Mouse (Mus musculus): Measurements from ENCODE around the gene Rab38. TPM values are rescaled to one million over a fixed set of nuclear protein-coding genes. Genes with fewer than 3 reads are reported as not detected.

Gene Rab38
- polyA plus RNA-seq, 1 experiment: 0.46 TPM

DNA sequence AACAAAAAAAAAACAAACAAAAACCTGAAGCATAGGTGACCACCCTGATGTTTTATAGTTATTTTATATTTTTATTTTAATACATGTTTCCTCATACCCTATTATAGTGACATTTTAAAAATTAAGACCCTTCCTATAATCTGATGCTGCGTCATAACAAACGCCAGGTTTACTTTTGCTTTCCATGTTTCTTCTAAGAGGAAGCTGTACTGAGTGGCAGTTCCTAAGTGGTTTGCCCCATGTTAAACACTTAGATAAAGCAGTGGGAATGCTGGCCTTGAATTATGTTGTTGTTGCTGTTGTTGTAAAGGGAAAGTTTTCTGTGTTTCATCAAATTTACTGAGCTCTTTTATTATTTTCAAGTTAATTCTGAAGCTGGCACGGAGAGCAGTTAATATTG, 27.8 kb downstream of the Rab38 start:
- H3K4me1 ChIP-seq (ENCODE audit: control insufficient read depth, insufficient read depth, insufficient read length, low read length): no peaks in the 10 kb centered on the region
- no peaks in the 10 kb centered on the region for H3K36me3 ChIP-seq (ENCODE audit: control insufficient read depth, insufficient read depth, low read length)
- TF ChIP-seq CTCF (IDR thresholded peaks at IDR 0.05; ENCODE audit: extremely low read depth, insufficient read length, insufficient replicate concordance, low read depth, low read length): no peak
- TF ChIP-seq POLR2A (IDR thresholded peaks at IDR 0.05; ENCODE audit: low read depth, low read length): no peak
- 77% methylated on average over 3 of the region's 3 CpGs for WGBS
- no peaks in the 10 kb centered on the region for H3K27me3 ChIP-seq (ENCODE audit: control insufficient read depth, insufficient read depth, low read length)
- no peak overlapping the region for H3K4me3 ChIP-seq (ENCODE audit: low read depth, low read length)
- H3K27ac ChIP-seq (ENCODE audit: insufficient read depth, low read depth, low read length): no peak overlapping the region

DNA sequence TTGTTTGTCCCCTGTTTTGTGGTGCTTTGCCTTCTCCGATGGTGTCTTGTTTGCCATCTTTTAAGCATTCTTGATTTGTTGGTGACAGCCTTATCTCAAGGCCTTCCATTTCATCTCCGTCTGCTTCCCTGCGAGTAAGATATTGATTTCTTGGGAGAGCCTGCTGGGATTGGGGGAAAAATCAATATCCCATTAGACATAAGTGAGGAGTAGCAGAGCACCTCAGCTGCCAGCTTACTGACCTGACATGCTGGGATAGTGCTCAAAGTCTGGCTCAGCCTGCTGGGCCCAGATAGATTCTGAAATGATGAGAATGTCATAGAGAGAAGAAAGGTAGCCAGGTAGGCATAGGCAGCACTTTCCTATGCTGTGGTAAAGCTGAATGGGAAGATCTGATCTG, 37.7 kb downstream of the Rab38 start:
- H3K4me3 ChIP-seq (ENCODE audit: low read depth, low read length): no peak overlapping the region
- no peaks in the 10 kb centered on the region for H3K4me1 ChIP-seq (ENCODE audit: control insufficient read depth, insufficient read depth, insufficient read length, low read length)
- no peak for TF ChIP-seq CTCF (IDR thresholded peaks at IDR 0.05; ENCODE audit: extremely low read depth, insufficient read length, insufficient replicate concordance, low read depth, low read length)
- TF ChIP-seq POLR2A (IDR thresholded peaks at IDR 0.05; ENCODE audit: low read depth, low read length): no peak
- H3K27me3 ChIP-seq (ENCODE audit: control insufficient read depth, insufficient read depth, low read length): no peaks in the 10 kb centered on the region
- 32% methylated on average over 3 of the region's 3 CpGs for WGBS
- H3K36me3 ChIP-seq (ENCODE audit: control insufficient read depth, insufficient read depth, low read length): no peaks in the 10 kb centered on the region
- H3K27ac ChIP-seq (ENCODE audit: insufficient read depth, low read depth, low read length): no peak overlapping the region

DNA sequence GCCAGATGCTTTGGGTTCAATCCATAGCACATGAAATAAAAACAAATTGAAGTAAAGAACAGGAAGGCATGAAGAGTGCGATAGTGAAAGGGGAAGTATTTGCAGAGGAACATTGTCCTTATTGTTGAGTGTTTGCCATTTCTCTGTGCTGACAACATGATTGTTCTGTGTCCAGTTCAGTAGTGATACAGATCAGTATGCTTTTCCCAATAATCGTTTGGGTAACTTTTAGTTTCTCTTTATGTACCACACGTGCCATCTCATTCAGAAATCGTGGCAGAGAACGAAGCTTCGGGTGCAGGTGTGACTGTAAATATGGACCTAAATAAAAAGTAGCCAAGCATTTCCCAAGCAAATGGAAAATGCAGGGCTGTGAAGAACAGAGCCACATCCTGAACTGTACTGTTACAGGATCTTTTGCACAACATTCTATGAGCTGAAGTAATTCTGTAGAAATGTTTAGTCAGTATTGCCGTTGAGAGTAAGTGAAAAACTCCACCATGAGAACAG, 52.1 kb downstream of the Rab38 start:
- H3K36me3 ChIP-seq (ENCODE audit: control insufficient read depth, insufficient read depth, low read length): no peaks in the 10 kb centered on the region
- H3K27me3 ChIP-seq (ENCODE audit: control insufficient read depth, insufficient read depth, low read length): no peaks in the 10 kb centered on the region
- WGBS: 64% methylated on average over 7 of the region's 7 CpGs
- H3K4me1 ChIP-seq (ENCODE audit: control insufficient read depth, insufficient read depth, insufficient read length, low read length): no peaks in the 10 kb centered on the region
- no peak for TF ChIP-seq POLR2A (IDR thresholded peaks at IDR 0.05; ENCODE audit: low read depth, low read length)
- no peak for TF ChIP-seq CTCF (IDR thresholded peaks at IDR 0.05; ENCODE audit: extremely low read depth, insufficient read length, insufficient replicate concordance, low read depth, low read length)
- no peak overlapping the region for H3K4me3 ChIP-seq (ENCODE audit: low read depth, low read length)
- H3K27ac ChIP-seq (ENCODE audit: insufficient read depth, low read depth, low read length): no peak overlapping the region

DNA sequence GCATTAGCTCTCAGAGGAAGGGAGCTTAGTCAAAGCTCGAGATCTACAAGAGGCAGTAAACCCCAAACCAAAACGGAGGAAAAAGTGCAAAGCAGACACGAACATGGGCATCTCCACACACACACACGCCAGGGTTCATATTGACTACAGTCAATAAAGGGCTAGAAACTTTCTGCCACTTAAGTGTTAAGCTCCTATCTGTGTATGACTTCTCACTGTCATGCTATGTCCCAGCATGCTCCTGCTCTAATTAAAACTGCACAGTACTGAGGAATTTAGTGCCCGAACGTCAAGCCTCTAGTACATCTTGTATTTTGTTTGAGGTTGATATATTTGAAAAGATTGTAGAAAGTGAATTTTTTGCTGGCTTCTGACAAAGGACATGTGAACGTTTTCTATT, 52.6 kb downstream of the Rab38 start:
- TF ChIP-seq POLR2A (IDR thresholded peaks at IDR 0.05; ENCODE audit: low read depth, low read length) (no peak), CTCF (IDR thresholded peaks at IDR 0.05; ENCODE audit: extremely low read depth, insufficient read length, insufficient replicate concordance, low read depth, low read length) (no peak)
- no peaks in the 10 kb centered on the region for H3K36me3 ChIP-seq (ENCODE audit: control insufficient read depth, insufficient read depth, low read length)
- H3K27ac ChIP-seq (ENCODE audit: insufficient read depth, low read depth, low read length): no peak overlapping the region
- H3K27me3 ChIP-seq (ENCODE audit: control insufficient read depth, insufficient read depth, low read length): no peaks in the 10 kb centered on the region
- H3K4me3 ChIP-seq (ENCODE audit: low read depth, low read length): no peak overlapping the region
- WGBS: 57% methylated on average over 7 of the region's 7 CpGs
- H3K4me1 ChIP-seq (ENCODE audit: control insufficient read depth, insufficient read depth, insufficient read length, low read length): no peaks in the 10 kb centered on the region

DNA sequence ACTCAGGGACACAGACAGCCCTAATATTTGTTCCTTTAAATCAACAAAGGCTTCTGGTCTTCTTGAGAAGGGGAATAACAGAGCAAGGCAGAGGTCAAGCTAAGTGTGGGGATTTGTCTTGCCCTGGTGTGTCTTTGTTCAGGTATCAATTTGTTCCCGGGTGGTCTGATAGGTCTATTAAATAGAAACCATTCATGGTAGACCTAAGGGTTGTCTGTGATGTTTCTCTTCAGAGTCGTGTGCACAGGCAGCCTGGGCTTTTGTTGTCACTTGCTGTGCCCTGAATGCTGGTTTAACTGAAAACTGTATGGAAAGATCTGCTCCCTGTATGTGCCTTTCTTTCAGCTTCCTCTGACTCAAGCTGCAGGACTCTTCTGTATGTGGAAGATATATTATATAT, 60.9 kb downstream of the Rab38 start:
- H3K27ac ChIP-seq (ENCODE audit: insufficient read depth, low read depth, low read length): no peak overlapping the region
- H3K27me3 ChIP-seq (ENCODE audit: control insufficient read depth, insufficient read depth, low read length): no peaks in the 10 kb centered on the region
- no peaks in the 10 kb centered on the region for H3K36me3 ChIP-seq (ENCODE audit: control insufficient read depth, insufficient read depth, low read length)
- no peak overlapping the region for H3K4me3 ChIP-seq (ENCODE audit: low read depth, low read length)
- no peaks in the 10 kb centered on the region for H3K4me1 ChIP-seq (ENCODE audit: control insufficient read depth, insufficient read depth, insufficient read length, low read length)
- no peak for TF ChIP-seq CTCF (IDR thresholded peaks at IDR 0.05; ENCODE audit: extremely low read depth, insufficient read length, insufficient replicate concordance, low read depth, low read length)
- TF ChIP-seq POLR2A (IDR thresholded peaks at IDR 0.05; ENCODE audit: low read depth, low read length): no peak
- 16% methylated on average over 2 of the region's 2 CpGs for whole genome bisulfite sequencing

DNA sequence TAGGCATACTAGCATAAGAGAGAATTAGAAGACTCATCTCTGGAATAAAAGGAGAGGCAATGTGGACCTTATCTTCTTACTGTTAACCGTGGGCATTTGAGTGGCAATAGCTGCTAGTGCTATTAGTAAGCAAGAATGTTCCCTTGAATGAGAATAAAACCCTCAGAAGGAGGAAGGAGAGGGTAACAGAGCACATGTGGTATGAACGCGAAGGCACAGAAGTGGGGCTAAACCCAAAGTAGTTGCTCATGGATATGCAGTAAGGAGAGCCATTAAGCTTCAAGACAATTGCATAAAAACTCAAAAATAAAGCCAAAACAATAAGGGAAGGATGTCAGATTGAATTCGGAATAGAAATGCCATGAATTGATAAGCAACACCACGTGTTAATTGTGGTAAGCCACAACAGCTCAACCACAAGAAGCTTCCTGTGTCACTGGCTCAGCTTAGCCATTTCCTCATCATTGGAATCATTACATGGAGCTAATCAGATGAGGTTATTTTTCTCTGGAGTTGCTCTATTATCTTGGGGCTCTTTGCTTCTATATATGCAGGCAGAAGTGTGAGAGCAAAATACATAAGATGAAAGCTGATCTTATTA, 72.2 kb downstream of the Rab38 start:
- Histone ChIP-seq H3K27ac (ENCODE audit: insufficient read depth, low read depth, low read length) (no peak overlapping the region), H3K4me3 (ENCODE audit: low read depth, low read length) (no peak overlapping the region), H3K36me3 (ENCODE audit: control insufficient read depth, insufficient read depth, low read length) (no peaks in the 10 kb centered on the region), H3K4me1 (ENCODE audit: control insufficient read depth, insufficient read depth, insufficient read length, low read length) (no peaks in the 10 kb centered on the region), H3K27me3 (ENCODE audit: control insufficient read depth, insufficient read depth, low read length) (no peaks in the 10 kb centered on the region)
- WGBS: 71% methylated on average over 5 of the region's 5 CpGs
- TF ChIP-seq POLR2A (IDR thresholded peaks at IDR 0.05; ENCODE audit: low read depth, low read length): no peak
- TF ChIP-seq CTCF (IDR thresholded peaks at IDR 0.05; ENCODE audit: extremely low read depth, insufficient read length, insufficient replicate concordance, low read depth, low read length): no peak

DNA sequence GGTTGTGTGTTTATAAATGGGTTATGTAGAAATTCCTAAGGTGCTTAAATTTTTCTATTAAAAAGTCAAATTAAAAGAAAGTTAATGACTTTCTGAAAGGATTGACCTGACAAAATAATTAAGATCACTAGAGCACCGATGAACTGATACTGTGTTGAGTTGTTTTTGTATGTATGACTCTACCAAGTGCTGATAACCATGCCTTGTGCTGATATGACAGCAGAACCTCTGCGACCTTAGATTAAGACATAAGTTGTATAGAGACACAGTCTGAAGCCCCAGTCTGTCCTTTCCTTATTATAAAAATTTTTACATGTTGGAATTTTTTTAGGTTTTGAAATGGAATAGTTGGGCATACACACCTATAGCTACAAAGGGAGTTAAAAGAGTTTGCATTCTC, 79.7 kb downstream of the Rab38 start:
- Histone ChIP-seq H3K4me1 (ENCODE audit: control insufficient read depth, insufficient read depth, insufficient read length, low read length) (no peaks in the 10 kb centered on the region), H3K36me3 (ENCODE audit: control insufficient read depth, insufficient read depth, low read length) (no peaks in the 10 kb centered on the region), H3K4me3 (ENCODE audit: low read depth, low read length) (no peak overlapping the region), H3K27ac (ENCODE audit: insufficient read depth, low read depth, low read length) (no peak overlapping the region), H3K27me3 (ENCODE audit: control insufficient read depth, insufficient read depth, low read length) (no peaks in the 10 kb centered on the region)
- TF ChIP-seq POLR2A (IDR thresholded peaks at IDR 0.05; ENCODE audit: low read depth, low read length) (no peak), CTCF (IDR thresholded peaks at IDR 0.05; ENCODE audit: extremely low read depth, insufficient read length, insufficient replicate concordance, low read depth, low read length) (no peak)
- WGBS: 64% methylated on average over 2 of the region's 2 CpGs
